Mouse (Mus musculus) macrophage (primary cell): ENCODE measurements around the gene Hdgfl2. TPM values are rescaled to one million over a fixed set of nuclear protein-coding genes. Genes with fewer than 3 reads are reported as not detected.

ENCODE experiments used
- H3K27ac ChIP-seq: fragments of 350-480 bp; formaldehyde crosslinking; 2 replicates; pipeline ENCODE4 v1.9.0; 2021
- H3K36me3 ChIP-seq: fragments of 350-480 bp; formaldehyde crosslinking; 2 replicates; pipeline ENCODE4 v1.9.0; 2021; ENCODE audit errors: inconsistent target
- H3K4me3 ChIP-seq: fragments of 350-480 bp; formaldehyde crosslinking; 2 replicates; pipeline ENCODE4 v1.9.0; 2021; ENCODE audit errors: inconsistent target
- H3K79me2 ChIP-seq: fragments of 350-480 bp; formaldehyde crosslinking; 2 replicates; pipeline ENCODE4 v1.9.0; 2021; ENCODE audit errors: inconsistent target
- WGBS: methylation state at CpG from one replicate; pipeline ENCODE4 v1.1.7; 2026; ENCODE audit warnings: inconsistent platforms; ENCODE audit not compliant: missing documents; 5-methylcytosine and 5-hydroxymethylcytosine counted together
- polyA plus RNA-seq: library from polyadenylated mRNA; stranded (reverse); fragments of 250-400 nt; gene quantifications from 3 replicates; pipeline ENCODE4 v1.2.4, GENCODE M21; 2018; ENCODE audit warnings: inconsistent platforms

Hdgfl2 gene
- polyA plus RNA-seq, 1 experiment from 2014 or later: 28.1 TPM

GRCm38 (mm10) chr17:56123161-56123560, 43.7 kb downstream of the Hdgfl2 start:
- 90% methylated on average over 12 of the region's 12 CpGs for WGBS
- Histone ChIP-seq H3K36me3 (peaks cover 10% of the 10 kb centered on the region; the same call in 1 of the 2 replicates), H3K27ac (no peak overlapping the region), H3K79me2 (no peaks in the 10 kb centered on the region), H3K4me3 (no peak overlapping the region)

GRCm38 (mm10) chr17:56123681-56124340, 44.4 kb downstream of the Hdgfl2 start:
- 83% methylated on average over 45 of the region's 59 CpGs for WGBS
- no peak overlapping the region for H3K4me3 ChIP-seq
- H3K27ac ChIP-seq: no peak overlapping the region
- no peaks in the 10 kb centered on the region for H3K79me2 ChIP-seq
- H3K36me3 ChIP-seq: peaks cover 10% of the 10 kb centered on the region; the same call in 1 of the 2 replicates

- H3K79me2 ChIP-seq: no peaks in the 10 kb centered on the region
- H3K36me3 ChIP-seq: peaks cover 16% of the 10 kb centered on the region
- WGBS: 54% methylated on average over 57 of the region's 59 CpGs
- H3K27ac ChIP-seq: no peak overlapping the region
- no peak overlapping the region for H3K4me3 ChIP-seq
These were observed 45.2 kb downstream of the Hdgfl2 start for GRCm38 (mm10) chr17:56124377-56125275.

- 85% methylated on average over 4 of the region's 4 CpGs for WGBS
These were observed 45.8 kb downstream of the Hdgfl2 start for GRCm38 (mm10) chr17:56125276-56125630.

GRCm38 (mm10) chr17:56126175-56126574, 46.7 kb downstream of the Hdgfl2 start:
- peaks cover 29% of the 10 kb centered on the region for H3K36me3 ChIP-seq
- 92% methylated on average over 11 of the region's 11 CpGs for WGBS
- H3K27ac ChIP-seq: no peak overlapping the region
- no peak overlapping the region for H3K4me3 ChIP-seq
- no peaks in the 10 kb centered on the region for H3K79me2 ChIP-seq

More at GRCm38 (mm10) chr17:56125276-56125630, 45.8 kb downstream of the Hdgfl2 start:
- Histone ChIP-seq H3K4me3 (no peak overlapping the region), H3K36me3 (peaks cover 20% of the 10 kb centered on the region), H3K79me2 (no peaks in the 10 kb centered on the region), H3K27ac (no peak overlapping the region)

GRCm38 (mm10) chr17:56128246-56128645, 48.8 kb downstream of the Hdgfl2 start:
- WGBS: 59% methylated on average over 15 of the region's 15 CpGs
- Histone ChIP-seq H3K4me3 (no peak overlapping the region), H3K27ac (no peak overlapping the region), H3K36me3 (peaks cover 31% of the 10 kb centered on the region), H3K79me2 (no peaks in the 10 kb centered on the region; the same call in 1 of the 2 replicates)

- WGBS: 94% methylated on average over 10 of the region's 10 CpGs
- H3K79me2 ChIP-seq: no peaks in the 10 kb centered on the region; the same call in 1 of the 2 replicates
- H3K4me3 ChIP-seq: no peak overlapping the region
- H3K36me3 ChIP-seq: peaks cover 31% of the 10 kb centered on the region
- no peak overlapping the region for H3K27ac ChIP-seq
These were observed 51.7 kb downstream of the Hdgfl2 start for GRCm38 (mm10) chr17:56131136-56131535.

GRCm38 (mm10) chr17:56131814-56132213, 52.4 kb downstream of the Hdgfl2 start:
- peaks cover 29% of the 10 kb centered on the region for H3K36me3 ChIP-seq
- no peaks in the 10 kb centered on the region; the same call in 1 of the 2 replicates for H3K79me2 ChIP-seq
- H3K4me3 ChIP-seq: no peak overlapping the region
- H3K27ac ChIP-seq: no peak overlapping the region
- WGBS: 44% methylated on average over 7 of the region's 7 CpGs

- Histone ChIP-seq H3K4me3 (peak overlapping the region; percentile 51), H3K36me3 (peaks cover 21% of the 10 kb centered on the region), H3K27ac (peak overlapping the region; percentile 88), H3K79me2 (no peaks in the 10 kb centered on the region; the same call in 1 of the 2 replicates)
- 11% methylated on average over 11 of the region's 14 CpGs for WGBS
These were observed 53.2 kb downstream of the Hdgfl2 start for GRCm38 (mm10) chr17:56132661-56133060.

- WGBS: 1% methylated on average over 20 of the region's 21 CpGs
These were observed 54.3 kb downstream of the Hdgfl2 start for GRCm38 (mm10) chr17:56133457-56134363.

GRCm38 (mm10) chr17:56134463-56134971, 55.1 kb downstream of the Hdgfl2 start:
- peak overlapping the region; percentile 88 for H3K27ac ChIP-seq
- H3K4me3 ChIP-seq: peak overlapping the region; percentile 51
- peaks cover 15% of the 10 kb centered on the region for H3K36me3 ChIP-seq
- 3% methylated on average over 27 of the region's 27 CpGs for WGBS
- H3K79me2 ChIP-seq: no peaks in the 10 kb centered on the region; the same call in 1 of the 2 replicates

More at GRCm38 (mm10) chr17:56133457-56134363, 54.3 kb downstream of the Hdgfl2 start:
- peak overlapping the region; percentile 51 for H3K4me3 ChIP-seq
- no peaks in the 10 kb centered on the region; the same call in 1 of the 2 replicates for H3K79me2 ChIP-seq
- H3K27ac ChIP-seq: peak overlapping the region; percentile 88
- peaks cover 21% of the 10 kb centered on the region for H3K36me3 ChIP-seq

- no peaks in the 10 kb centered on the region for H3K36me3 ChIP-seq
- H3K27ac ChIP-seq: no peak overlapping the region
- H3K79me2 ChIP-seq: no peaks in the 10 kb centered on the region; the same call in 1 of the 2 replicates
- WGBS: 83% methylated on average over 7 of the region's 7 CpGs
- H3K4me3 ChIP-seq: no peak overlapping the region
These were observed 57.1 kb downstream of the Hdgfl2 start for GRCm38 (mm10) chr17:56136558-56136957.

GRCm38 (mm10) chr17:56137839-56138613, 58.6 kb downstream of the Hdgfl2 start:
- Histone ChIP-seq H3K27ac (no peak overlapping the region), H3K4me3 (no peak overlapping the region), H3K79me2 (no peaks in the 10 kb centered on the region), H3K36me3 (no peaks in the 10 kb centered on the region)
- 77% methylated on average over 24 of the region's 25 CpGs for WGBS
